Mouse (Mus musculus): ENCODE measurements around the gene Glb1l2. TPM values are rescaled to one million over a fixed set of nuclear protein-coding genes. Genes with fewer than 3 reads are reported as not detected.

Glb1l2 gene
- total RNA-seq, 2 experiments from 2014 or later = 0.49 to 0.69 TPM

DNA sequence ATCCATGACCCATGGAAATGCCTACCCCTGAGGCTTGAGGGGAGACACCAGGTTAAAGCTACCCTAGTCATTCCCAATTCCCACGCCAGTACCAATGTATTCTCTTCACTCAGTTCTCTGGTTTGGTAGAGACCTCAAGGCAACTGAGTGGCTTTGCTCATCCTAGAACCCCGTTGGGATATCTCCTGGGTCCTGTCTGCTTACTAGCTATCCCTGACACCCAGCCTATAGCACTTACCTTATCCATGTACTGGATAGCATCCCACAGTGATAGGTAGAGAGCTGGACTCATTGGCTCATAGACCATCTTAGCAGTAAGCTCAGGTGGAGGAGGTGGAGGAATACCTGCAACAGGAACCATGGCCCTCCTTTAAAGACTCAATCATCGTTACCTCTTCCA is 38.1 kb downstream of the Glb1l2 start:
- DNase-seq (ENCODE audit: low spot score in 2 of 2) = no peak

DNA sequence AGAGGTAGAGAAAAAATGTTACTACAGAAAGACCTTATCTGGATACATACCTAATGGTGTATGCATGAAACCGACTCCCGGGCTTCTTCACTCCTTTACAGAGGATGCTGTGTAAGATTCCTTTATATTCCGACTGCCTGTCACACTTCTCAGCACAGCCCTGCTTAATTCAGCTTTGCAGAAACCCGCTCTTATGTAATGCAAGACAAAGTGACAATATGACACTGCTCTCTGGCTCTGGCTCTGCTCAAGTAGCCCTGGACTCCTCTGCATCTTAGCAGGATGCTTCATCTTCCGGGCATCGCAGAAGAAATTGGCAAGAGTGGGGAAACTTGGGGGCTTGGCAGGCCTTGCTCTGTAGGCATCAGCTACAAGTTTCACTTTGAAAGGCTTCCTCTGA is 43.8 kb downstream of the Glb1l2 start:
- no peak for DNase-seq (ENCODE audit: low spot score in 2 of 2)
- H3K4me3 ChIP-seq = no peak overlapping the region
- no peak for TF ChIP-seq CTCF (conservative IDR thresholded peaks at IDR 0.05)
- peak overlapping the region; percentile 39; the same call in 1 of the 2 replicates for H3K27ac ChIP-seq

More for the DNA sequence above, 38.1 kb downstream of the Glb1l2 start:
- TF ChIP-seq CTCF (conservative IDR thresholded peaks at IDR 0.05) = no peak
- Histone ChIP-seq H3K4me3 (no peak overlapping the region), H3K27ac (no peak overlapping the region)

DNA sequence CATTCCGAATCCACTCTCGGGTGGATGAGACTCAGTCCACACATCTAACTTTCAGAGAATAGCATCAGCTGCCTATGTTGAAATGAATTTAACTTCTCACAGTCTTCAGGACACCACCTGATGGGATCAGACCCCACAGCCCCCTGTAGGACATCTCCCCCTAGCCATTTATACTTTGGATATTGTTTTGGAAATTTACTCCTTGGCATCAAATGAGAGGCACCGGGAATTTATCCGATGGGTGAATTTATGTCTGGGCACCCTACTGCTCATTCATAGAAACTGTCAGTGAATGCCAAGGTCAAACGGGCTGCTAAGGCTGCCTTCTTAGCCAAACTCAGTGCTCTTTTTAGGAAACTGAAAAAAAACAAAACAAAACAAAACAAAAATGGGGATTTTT is 45.7 kb downstream of the Glb1l2 start:
- H3K27ac ChIP-seq = peak overlapping the region; percentile 48; the same call in 1 of the 2 replicates
- 0 out of 2 replicates have a peak, but pooled peaks have one; percentile 1 for TF ChIP-seq CTCF (conservative IDR thresholded peaks at IDR 0.05)
- no peak for DNase-seq (ENCODE audit: low spot score in 2 of 2)
- H3K4me3 ChIP-seq = no peak overlapping the region

DNA sequence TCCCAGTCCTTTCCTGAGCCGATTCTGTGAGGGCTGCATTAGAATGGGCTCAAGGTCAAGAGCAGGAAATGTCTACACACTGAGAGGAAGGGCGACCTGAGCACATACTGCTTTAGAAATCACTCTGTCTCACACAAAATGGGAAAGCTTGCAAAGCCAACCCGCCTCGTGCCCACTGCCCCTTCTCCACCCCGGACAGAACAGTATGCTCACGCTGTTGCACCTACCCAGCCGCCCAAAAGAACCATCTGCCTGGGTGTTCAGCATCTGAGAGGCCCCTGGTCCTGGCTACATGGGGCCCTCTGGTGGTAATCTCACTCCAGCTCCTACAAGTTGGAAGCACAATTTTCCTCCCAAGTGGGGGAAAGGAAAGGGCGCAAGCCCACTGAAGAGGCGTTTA is 46.2 kb downstream of the Glb1l2 start:
- no peak overlapping the region for H3K4me3 ChIP-seq
- peak; percentile 85 for TF ChIP-seq CTCF (conservative IDR thresholded peaks at IDR 0.05)
- peak overlapping the region; percentile 63 for H3K27ac ChIP-seq
- peak; percentile 67 to 76 for DNase-seq (ENCODE audit: low spot score in 2 of 2)

DNA sequence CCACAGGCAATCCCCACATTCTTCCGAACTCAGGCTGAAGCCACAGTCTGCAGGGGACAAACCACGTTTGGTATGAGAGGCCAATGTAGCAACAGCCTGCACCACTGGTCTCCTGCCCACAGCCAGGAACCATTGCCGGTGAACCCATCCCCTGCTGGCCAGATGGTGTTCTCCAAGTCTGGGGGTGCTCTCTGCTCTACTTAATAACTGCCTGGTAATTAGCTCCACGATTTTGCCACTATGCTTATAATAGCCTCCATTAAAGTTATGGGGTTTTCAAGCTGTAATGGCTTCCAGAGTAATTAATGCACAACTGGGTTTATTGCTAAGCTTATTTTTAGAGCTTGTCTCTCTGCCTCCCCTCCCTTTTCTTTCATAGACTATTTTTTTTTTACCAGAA is 57.4 kb downstream of the Glb1l2 start:
- Histone ChIP-seq H3K4me3 (no peak overlapping the region), H3K27ac (no peak overlapping the region)
- TF ChIP-seq CTCF (conservative IDR thresholded peaks at IDR 0.05) = peak; percentile 27; the same call in 1 of the 2 replicates
- no peak for DNase-seq (ENCODE audit: low spot score in 2 of 2)

DNA sequence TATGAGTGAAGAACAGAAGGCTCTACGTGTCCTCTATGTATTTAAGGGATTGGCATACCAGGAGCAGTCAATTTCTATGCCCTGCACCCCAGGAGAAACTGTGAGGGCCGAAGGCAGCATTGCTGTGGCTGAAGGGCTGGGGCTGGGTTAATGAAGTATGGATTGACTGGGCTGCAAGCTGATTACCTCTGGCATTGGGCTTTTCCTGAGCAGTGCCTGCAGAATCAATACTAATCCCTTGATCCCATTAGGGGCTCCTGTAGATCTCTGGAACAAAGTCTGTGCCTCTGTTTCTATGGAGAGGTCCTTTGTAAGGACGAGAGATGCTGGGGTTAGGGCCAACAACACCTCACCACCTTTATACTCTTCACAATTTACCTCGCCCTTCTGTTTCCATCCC is 59.1 kb downstream of the Glb1l2 start:
- no peak for DNase-seq (ENCODE audit: low spot score in 2 of 2)
- Histone ChIP-seq H3K27ac (no peak overlapping the region), H3K4me3 (no peak overlapping the region)
- TF ChIP-seq CTCF (conservative IDR thresholded peaks at IDR 0.05) = no peak

DNA sequence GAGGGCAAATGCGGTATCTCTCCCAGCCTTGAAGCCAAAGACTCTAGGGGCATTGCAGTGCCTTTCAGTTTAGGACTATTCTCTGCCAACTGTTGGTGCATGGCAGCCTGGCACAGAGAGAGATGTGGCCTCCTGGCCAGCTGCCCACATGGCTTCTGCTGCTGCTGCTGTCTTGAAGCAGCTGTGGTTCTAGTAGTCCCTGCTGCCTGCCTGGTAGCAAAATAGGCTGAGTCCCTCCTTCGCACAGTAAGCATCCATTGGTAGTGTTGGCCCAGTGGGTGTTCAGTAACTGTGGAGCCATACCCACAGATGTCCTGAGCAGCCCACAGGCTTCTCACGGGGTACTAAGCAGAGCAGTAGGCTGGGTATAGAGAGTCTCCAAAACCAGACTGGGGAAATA is 63.5 kb downstream of the Glb1l2 start:
- H3K4me3 ChIP-seq = no peak overlapping the region
- DNase-seq (ENCODE audit: low spot score in 2 of 2) = peak in 1 of 2 experiments; percentile 50
- peak overlapping the region; percentile 76 for H3K27ac ChIP-seq
- TF ChIP-seq CTCF (conservative IDR thresholded peaks at IDR 0.05) = no peak

DNA sequence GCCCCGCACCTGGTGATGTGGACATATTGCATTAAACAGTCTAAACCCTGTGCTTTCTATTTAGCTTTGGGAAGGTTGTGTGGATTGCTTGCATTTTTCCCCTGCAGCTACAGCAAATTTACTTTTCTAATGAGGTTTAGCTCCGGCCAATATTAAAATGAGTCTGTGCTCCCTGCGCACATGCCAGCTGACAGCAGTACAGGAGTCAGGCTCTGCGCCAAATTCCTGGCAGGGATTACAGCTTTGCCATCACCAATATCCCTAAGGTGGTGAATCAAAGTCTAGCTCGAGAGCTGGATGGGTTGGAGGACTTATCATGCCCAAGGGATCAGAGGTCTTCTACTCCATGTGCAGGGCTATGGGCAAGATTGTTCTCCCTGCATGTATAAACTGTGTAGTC is 69.2 kb downstream of the Glb1l2 start:
- Histone ChIP-seq H3K4me3 (peak overlapping the region; percentile 84), H3K27ac (peak overlapping the region; percentile 99)
- peak in 1 of 2 experiments; percentile 48 for DNase-seq (ENCODE audit: low spot score in 2 of 2)
- TF ChIP-seq CTCF (conservative IDR thresholded peaks at IDR 0.05) = no peak

DNA sequence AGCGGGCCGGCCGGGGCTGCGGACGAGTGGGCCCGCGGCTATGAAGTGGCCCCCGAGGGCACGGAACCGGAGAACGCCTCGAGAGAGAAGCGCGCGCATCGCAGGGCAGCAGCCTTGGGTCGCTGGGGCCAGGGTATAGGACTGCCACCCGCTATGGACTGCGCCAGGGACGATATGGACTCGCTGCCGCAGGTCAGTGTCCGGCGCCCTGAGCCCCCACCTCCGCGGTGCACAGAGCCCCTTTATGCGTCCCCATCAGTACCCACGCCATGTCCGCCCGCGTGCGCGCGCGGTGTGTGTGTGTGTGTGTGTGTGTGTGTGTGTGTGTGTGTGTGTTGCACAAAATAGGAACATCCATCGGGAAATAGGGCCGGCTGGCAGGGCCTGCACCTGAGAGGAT is 72.3 kb downstream of the Glb1l2 start:
- no peak for TF ChIP-seq CTCF (conservative IDR thresholded peaks at IDR 0.05)
- DNase-seq (ENCODE audit: low spot score in 2 of 2) = peak in 1 of 2 experiments; percentile 54
- Histone ChIP-seq H3K27ac (peak overlapping the region; percentile 99), H3K4me3 (peak overlapping the region; percentile 84)

DNA sequence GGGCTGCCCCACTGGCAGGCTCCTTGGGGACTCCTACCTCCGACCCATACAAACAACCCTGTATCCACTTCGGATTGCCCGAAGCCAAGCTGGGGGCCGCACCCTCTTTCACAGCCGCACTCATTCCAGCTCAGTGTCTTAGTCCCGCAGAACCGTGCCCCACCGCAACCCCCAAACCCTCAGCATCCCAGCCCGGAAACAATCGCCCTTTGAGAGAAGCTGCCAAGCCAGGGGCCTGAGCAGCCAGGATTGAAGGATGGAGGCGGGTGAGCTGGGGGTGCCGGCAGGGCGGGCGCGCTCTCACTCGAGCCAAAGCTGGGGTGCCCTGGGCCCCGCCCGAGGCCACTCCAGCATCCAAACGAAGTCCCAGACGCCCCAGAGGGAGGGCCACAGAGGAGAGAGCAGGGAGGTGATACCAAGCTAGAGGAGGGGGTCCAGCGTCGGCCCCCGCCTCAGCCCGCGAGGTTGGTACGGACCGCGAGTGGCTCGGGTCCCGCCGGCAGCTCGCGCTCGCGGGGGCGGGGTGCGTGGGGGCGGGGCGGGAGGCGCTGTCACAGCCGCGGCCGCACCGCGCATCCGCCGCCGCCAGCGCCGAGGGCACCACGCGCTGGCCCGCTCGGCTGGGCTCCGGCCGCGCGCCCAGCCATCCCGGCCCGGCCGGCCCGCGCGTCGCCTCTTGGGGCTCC is 72.9 kb downstream of the Glb1l2 start, which contains the start of gene B3gat1:
TSS of gene B3gat1 (plus strand) at position 523 of the 686 bp plus-strand sequence.
- Histone ChIP-seq H3K4me3 (peak within 1 kb of the TSS; percentile 84), H3K27ac (peak within 1 kb of the TSS; percentile 99)
- peak; percentile 49 to 50 for DNase-seq (ENCODE audit: low spot score in 2 of 2)
- no peak for TF ChIP-seq CTCF (conservative IDR thresholded peaks at IDR 0.05)

DNA sequence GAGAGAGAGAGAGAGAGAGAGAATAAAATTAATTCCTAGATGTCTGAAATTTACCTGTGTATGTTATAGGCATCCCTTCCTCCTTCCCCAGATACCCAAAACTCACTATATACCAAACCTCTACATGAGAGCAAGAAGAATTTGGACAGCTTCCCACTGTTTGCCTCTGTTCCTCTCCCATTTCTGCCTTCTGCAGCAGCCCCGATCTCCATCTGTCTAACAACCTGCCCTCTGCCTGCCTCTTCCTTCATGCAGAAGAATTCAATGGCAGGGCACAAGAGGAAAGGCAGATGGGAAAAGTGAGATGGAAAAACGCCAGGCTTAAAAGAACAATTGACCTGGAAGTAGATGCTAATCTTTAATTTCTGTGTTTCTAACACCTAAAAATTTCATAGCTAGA is 77.7 kb downstream of the Glb1l2 start:
- peak; percentile 66 to 71 for DNase-seq (ENCODE audit: low spot score in 2 of 2)

DNA sequence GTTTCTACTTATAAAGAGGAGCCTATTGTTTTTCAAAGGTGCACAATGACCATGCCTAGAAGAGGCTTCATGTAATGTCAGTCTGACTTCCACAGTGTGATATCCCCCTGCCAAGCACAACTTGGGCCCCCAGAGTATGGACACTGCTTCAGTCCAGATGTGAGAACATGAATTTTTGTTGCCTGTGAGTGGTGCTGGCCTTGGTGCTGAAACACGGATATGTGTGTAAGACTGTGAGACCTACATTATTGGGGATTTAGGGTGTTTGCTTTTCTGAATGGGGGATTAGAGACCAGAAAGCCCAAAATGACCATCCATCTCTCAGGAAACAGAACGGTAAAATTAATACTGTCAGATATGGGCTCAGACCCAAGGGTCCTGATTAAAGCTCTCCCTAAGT is 78.8 kb downstream of the Glb1l2 start:
- no peak for DNase-seq (ENCODE audit: low spot score in 2 of 2)
- H3K27ac ChIP-seq = no peak overlapping the region
- no peak for TF ChIP-seq CTCF (conservative IDR thresholded peaks at IDR 0.05)
- H3K4me3 ChIP-seq = no peak overlapping the region

More for the DNA sequence above, 77.7 kb downstream of the Glb1l2 start:
- TF ChIP-seq CTCF (conservative IDR thresholded peaks at IDR 0.05) = no peak
- Histone ChIP-seq H3K27ac (peak overlapping the region; percentile 23; the same call in 1 of the 2 replicates), H3K4me3 (no peak overlapping the region)

DNA sequence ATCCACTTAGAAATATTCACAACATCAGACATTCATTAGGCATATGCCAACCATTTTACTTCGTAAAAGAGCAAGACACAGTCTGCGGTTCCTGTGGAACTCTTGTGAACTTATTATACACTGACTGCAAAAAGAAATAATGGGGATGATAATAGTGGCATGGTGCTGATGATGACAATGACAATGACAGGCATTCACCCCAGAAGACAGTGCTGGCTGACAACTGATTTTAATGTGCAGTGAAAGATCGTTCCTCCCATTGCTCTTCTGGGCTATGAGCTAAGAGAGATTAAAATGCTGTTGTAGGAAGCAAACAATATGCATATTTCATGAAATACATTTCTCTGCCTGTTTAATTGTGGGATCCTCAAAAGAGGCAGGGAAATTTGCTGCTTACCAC is 80.6 kb downstream of the Glb1l2 start:
- no peak overlapping the region for H3K27ac ChIP-seq
- H3K4me3 ChIP-seq = no peak overlapping the region
- DNase-seq (ENCODE audit: low spot score in 2 of 2) = no peak
- TF ChIP-seq CTCF (conservative IDR thresholded peaks at IDR 0.05) = no peak

DNA sequence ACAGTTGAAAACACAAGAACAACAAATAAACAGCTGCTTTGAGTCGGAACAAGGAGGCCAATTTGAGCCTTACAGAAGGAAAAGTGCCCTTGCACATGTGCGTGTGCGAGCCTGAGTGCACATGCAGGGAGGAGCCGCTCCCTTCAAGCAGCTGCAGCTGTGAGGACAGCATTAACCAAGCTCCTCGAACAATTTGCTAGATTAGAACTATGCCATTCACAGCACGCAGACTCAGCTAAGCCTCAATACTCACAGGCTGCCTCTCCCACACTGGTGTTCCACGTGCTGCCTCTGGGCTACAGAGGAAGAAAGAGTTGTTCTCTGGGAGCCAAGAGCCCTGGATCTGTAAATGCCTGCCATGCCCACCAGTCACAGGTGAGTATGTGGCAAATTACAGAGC is 84.5 kb downstream of the Glb1l2 start:
- no peak overlapping the region for H3K27ac ChIP-seq
- no peak overlapping the region for H3K4me3 ChIP-seq
- TF ChIP-seq CTCF (conservative IDR thresholded peaks at IDR 0.05) = peak; percentile 18
- no peak for DNase-seq (ENCODE audit: low spot score in 2 of 2)

All from layer of hippocampus, adult 2 months (tissue).